Mouse (Mus musculus): Measurements from ENCODE around the gene Hdgf.
"Not testable (repeated sequence)": the region's sequence is repeated elsewhere in the genome, so short reads cannot be mapped to it uniquely, and the experiment has no call there.

Gene Hdgf

GRCm38 (mm10) chr3:87905880-87906485 is at the start of gene Hdgf:
Gene Hdgf, plus strand, starts transcription at chr3:87906321.
- DNase-seq (ENCODE audit: low spot score): peak; percentile 91

- no peak for DNase-seq (ENCODE audit: low spot score)
These were observed 48.5 kb upstream of the Hdgf start for GRCm38 (mm10) chr3:87857666-87858065.

- peak; percentile 61 for DNase-seq (ENCODE audit: low spot score)
These were observed 46.3 kb upstream of the Hdgf start for GRCm38 (mm10) chr3:87859813-87860212.

GRCm38 (mm10) chr3:87864111-87864510 is 42.0 kb upstream of the Hdgf start:
- DNase-seq (ENCODE audit: low spot score): not testable (repeated sequence)

- DNase-seq (ENCODE audit: low spot score): no peak
These were observed 28.4 kb upstream of the Hdgf start for GRCm38 (mm10) chr3:87877730-87878129.

- no peak for DNase-seq (ENCODE audit: low spot score)
These were observed 21.8 kb upstream of the Hdgf start for GRCm38 (mm10) chr3:87884291-87884690.

GRCm38 (mm10) chr3:87884708-87885251 is 21.3 kb upstream of the Hdgf start:
- DNase-seq (ENCODE audit: low spot score): no peak

GRCm38 (mm10) chr3:87885281-87886003 is 20.7 kb upstream of the Hdgf start, which contains the start of gene Prcc:
Gene Prcc, minus strand, starts transcription at chr3:87885608.
- peak; percentile 97 for DNase-seq (ENCODE audit: low spot score)

- DNase-seq (ENCODE audit: low spot score): no peak
These were observed 20.1 kb upstream of the Hdgf start for GRCm38 (mm10) chr3:87886004-87886365.

- DNase-seq (ENCODE audit: low spot score): no peak
These were observed 19.7 kb upstream of the Hdgf start for GRCm38 (mm10) chr3:87886416-87886815.

- not testable (repeated sequence) for DNase-seq (ENCODE audit: low spot score)
These were observed 18.7 kb upstream of the Hdgf start for GRCm38 (mm10) chr3:87887400-87887799.

- no peak for DNase-seq (ENCODE audit: low spot score)
These were observed 14.6 kb upstream of the Hdgf start for GRCm38 (mm10) chr3:87891481-87891880.

GRCm38 (mm10) chr3:87893367-87893905 is 12.7 kb upstream of the Hdgf start:
- DNase-seq (ENCODE audit: low spot score): no peak

- no peak for DNase-seq (ENCODE audit: low spot score)
These were observed 6.9 kb upstream of the Hdgf start for GRCm38 (mm10) chr3:87899266-87899665.

GRCm38 (mm10) chr3:87899776-87900175 is 6.3 kb upstream of the Hdgf start:
- no peak for DNase-seq (ENCODE audit: low spot score)

- DNase-seq (ENCODE audit: low spot score): no peak
These were observed 5.0 kb upstream of the Hdgf start for GRCm38 (mm10) chr3:87901036-87901624.

GRCm38 (mm10) chr3:87901959-87902358 is 4.2 kb upstream of the Hdgf start:
- DNase-seq (ENCODE audit: low spot score): not testable (repeated sequence)

- no peak for DNase-seq (ENCODE audit: low spot score)
These were observed 2.3 kb upstream of the Hdgf start for GRCm38 (mm10) chr3:87903821-87904220.

GRCm38 (mm10) chr3:87906601-87906980 is 470 bp downstream of the Hdgf start:
- DNase-seq (ENCODE audit: low spot score): no peak

- DNase-seq (ENCODE audit: low spot score): no peak
These were observed 1.1 kb downstream of the Hdgf start for GRCm38 (mm10) chr3:87906981-87907857.

- no peak for DNase-seq (ENCODE audit: low spot score)
These were observed 1.8 kb downstream of the Hdgf start for GRCm38 (mm10) chr3:87907906-87908305.

- no peak for DNase-seq (ENCODE audit: low spot score)
These were observed 3.3 kb downstream of the Hdgf start for GRCm38 (mm10) chr3:87909381-87909780.

All from left cerebral cortex, adult 11 months (tissue).